Mouse (Mus musculus) limb, embryonic 15.5 days (tissue): ENCODE data around the gene Chaf1a. TPM values are rescaled to one million over a fixed set of nuclear protein-coding genes. Genes with fewer than 3 reads are reported as not detected.
A peak's percentile ranks its signal among the peaks of the same experiment; 100 is the strongest.

ENCODE experiments used
- ATAC-seq: fragments of 200-750 bp; cut with Nextera tagmentation; 2 replicates; pipeline ENCODE4 v1.8.0; 2017; ENCODE audit warnings: low read depth, moderate TSS enrichment; ENCODE audit not compliant: insufficient number of reproducible peaks, low FRiP score, low TSS enrichment
- H3K27ac ChIP-seq: fragments of 300-500 bp; sonication (generic); 2 replicates; pipeline ENCODE4 v1.5.1; 2015; ENCODE audit warnings: moderate library complexity, mild to moderate bottlenecking, inconsistent platforms
- H3K27me3 ChIP-seq: fragments of 300-500 bp; sonication (generic); 2 replicates; pipeline ENCODE4 v1.6.1; 2015; ENCODE audit warnings: inconsistent platforms
- H3K36me3 ChIP-seq: fragments of 300-500 bp; sonication (generic); 2 replicates; pipeline ENCODE4 v1.6.1; 2015; ENCODE audit warnings: inconsistent platforms
- H3K4me1 ChIP-seq: fragments of 300-500 bp; sonication (generic); 2 replicates; pipeline ENCODE4 v1.6.1; 2015; ENCODE audit warnings: inconsistent platforms
- H3K4me2 ChIP-seq: fragments of 300-500 bp; sonication (generic); 2 replicates; pipeline ENCODE4 v1.6.1; 2015; ENCODE audit warnings: mild to moderate bottlenecking, inconsistent platforms
- H3K4me3 ChIP-seq: fragments of 300-500 bp; sonication (generic); 2 replicates; pipeline ENCODE4 v1.5.1; 2015; ENCODE audit warnings: mild to moderate bottlenecking, inconsistent platforms
- H3K9ac ChIP-seq: fragments of 300-500 bp; sonication (generic); 2 replicates; pipeline ENCODE4 v1.6.1; 2015; ENCODE audit warnings: inconsistent platforms
- H3K9me3 ChIP-seq: fragments of 300-500 bp; sonication (generic); 2 replicates; pipeline ENCODE4 v1.6.1; 2016; ENCODE audit warnings: inconsistent platforms
- WGBS: fragments of 180-500 bp; shearing (Covaris S2); methylation state at CpG from one replicate; pipeline ENCODE4 v1.1.7; 2015; 5-methylcytosine and 5-hydroxymethylcytosine counted together
- polyA plus RNA-seq: library from polyadenylated mRNA; unstranded; fragments of >200 nt; fragmentation: Nextera tagmentation; extraction: Ambion mirVana; gene quantifications from 2 replicates; pipeline ENCODE4 v1.2.1, GENCODE M21; 2015

Gene Chaf1a
- polyA plus RNA-seq = 19.1 and 21.4 TPM in 2 replicates

DNA sequence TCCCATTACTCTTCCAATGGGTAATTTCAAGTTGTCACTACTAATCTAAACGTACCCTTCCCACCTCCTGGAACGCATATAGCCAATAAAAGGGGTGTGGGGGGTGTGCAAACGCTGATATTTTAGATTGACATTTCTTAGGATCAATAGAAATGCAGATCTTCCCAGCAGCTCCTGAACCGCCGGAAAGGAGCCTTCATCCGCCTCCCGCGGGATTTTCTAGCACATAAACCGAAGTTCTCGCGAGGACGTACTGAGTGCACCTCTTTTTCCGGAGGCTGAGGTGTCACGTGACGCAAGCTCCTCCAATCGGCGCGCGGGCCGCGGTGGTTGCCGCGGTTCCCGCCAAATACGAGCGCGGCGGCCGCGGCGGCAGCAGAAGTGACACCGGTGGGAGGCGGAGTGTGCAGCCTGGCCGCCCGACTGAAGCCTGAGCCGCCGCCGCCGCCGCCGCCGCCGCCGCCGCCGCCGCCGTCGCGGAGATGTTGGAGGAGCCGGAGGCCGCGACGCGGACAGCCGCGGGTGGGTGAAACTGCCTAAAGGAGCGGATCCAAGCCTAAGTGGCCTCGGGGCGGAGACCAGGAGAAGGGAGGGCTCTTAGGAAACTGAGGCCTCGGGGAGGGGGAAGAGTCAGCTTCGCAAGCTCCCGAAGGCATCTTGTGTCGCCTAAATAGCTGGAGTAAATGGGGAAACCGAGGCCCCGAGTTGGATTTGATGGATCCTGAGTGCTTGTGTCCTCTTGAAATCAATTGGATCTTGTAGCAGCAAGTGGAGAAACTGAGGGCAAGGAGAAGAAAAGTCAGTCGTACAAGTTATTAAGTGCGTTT, at the start of gene Chaf1a:
Gene Chaf1a (plus strand): TSS at position 410 of the 827 bp plus-strand sequence.
- H3K9ac ChIP-seq = peak within 1 kb of the TSS; percentile 84
- WGBS = under 1% methylated on average over 68 of the region's 68 CpGs

DNA sequence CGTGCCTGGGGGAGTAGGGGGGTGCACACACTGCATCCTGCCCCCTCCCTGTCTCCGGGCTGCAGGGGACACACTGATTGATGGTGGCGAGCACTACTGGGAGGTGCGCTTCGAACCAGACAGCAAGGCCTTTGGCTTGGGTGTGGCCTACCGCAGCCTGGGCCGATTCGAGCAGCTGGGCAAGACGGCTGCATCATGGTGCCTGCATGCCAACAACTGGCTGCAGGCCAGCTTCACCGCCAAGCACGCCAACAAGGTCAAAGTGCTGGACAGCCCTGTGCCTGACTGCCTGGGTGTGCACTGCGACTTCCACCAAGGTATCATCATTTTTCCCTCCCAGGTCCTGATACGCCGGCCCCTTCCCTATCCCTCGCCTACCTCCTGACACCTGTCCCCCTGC, 44.2 kb upstream of the Chaf1a start:
- Histone ChIP-seq H3K9me3 (no peaks in the 10 kb centered on the region), H3K4me3 (no peak overlapping the region), H3K4me2 (no peak overlapping the region), H3K27me3 (peaks cover 10% of the 10 kb centered on the region), H3K27ac (no peak overlapping the region), H3K9ac (no peak overlapping the region), H3K4me1 (no peaks in the 10 kb centered on the region), H3K36me3 (peaks cover 9% of the 10 kb centered on the region; the same call in 1 of the 2 replicates)
- ATAC-seq = no peak
- WGBS = 74% methylated on average over 15 of the region's 15 CpGs

More for the DNA sequence above, at the start of gene Chaf1a:
- peak within 1 kb of the TSS; percentile 88 for H3K27ac ChIP-seq
- no peaks in the 10 kb centered on the region for H3K9me3 ChIP-seq
- peak within 1 kb of the TSS; percentile 87 for H3K4me3 ChIP-seq
- no peaks in the 10 kb centered on the region for H3K27me3 ChIP-seq
- peaks cover 22% of the 10 kb centered on the region for H3K4me1 ChIP-seq
- peak; percentile 83 for ATAC-seq
- peak within 1 kb of the TSS; percentile 74 for H3K4me2 ChIP-seq
- peaks cover 19% of the 10 kb centered on the region for H3K36me3 ChIP-seq

DNA sequence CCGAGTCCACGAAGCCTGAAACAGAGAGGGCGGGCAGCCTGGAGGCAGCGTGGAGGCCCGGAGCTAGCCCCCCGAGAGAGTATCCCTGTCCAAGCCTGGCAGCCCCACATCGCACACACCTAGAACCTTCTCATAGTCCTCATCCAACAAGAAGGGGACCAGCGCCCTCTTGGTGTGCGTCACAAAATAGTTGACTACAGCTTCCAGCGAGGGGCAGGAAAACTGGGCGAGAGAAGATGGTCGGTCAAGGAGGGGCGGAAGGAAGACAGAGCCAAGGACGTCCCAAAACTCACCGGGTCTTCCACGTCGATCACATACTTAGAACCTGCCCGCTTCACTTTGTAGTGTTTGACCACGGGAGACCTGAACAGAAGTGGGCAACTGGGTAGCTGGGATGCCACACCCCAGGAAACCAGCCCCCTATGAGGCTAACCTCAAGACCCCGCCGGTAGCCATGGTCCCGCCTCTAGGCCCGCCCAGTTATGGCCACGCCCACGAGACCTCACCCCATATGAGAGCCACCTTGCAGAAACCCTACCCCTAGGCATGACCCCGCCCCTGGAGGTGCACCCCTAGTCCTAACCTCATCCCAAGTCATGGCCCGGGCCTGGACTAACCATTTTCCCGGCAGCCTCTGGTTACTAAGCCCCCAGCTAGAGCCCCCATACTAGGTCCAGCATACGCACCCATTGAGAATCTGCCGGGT, 40.3 kb upstream of the Chaf1a start:
- Histone ChIP-seq H3K27me3 (peaks cover 10% of the 10 kb centered on the region), H3K4me3 (no peak overlapping the region), H3K9ac (no peak overlapping the region)

DNA sequence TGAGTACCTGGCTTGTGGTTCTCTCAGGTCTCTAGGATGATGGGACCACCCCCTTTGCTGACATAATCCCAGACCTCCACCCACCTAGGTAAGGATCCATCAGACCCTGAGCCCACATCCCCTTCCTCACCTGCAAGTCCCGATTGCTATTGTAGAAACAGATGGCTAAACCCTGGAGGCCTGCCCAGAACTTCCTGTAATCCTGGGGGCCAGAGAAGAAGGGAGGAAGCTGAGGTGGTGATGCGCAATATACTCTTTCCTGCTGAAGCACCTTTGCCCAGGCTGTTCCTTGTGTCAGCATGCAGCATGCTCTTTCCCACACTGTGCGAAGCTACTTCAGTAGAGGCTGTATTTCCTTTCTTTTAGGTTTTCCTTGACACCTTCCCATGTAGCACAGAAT, 37.2 kb upstream of the Chaf1a start:
- H3K36me3 ChIP-seq = no peaks in the 10 kb centered on the region
- no peak overlapping the region for H3K27ac ChIP-seq
- H3K4me3 ChIP-seq = no peak overlapping the region
- H3K9ac ChIP-seq = no peak overlapping the region
- WGBS = 79% methylated on average over 3 of the region's 3 CpGs
- no peak for ATAC-seq
- H3K4me1 ChIP-seq = peaks cover 11% of the 10 kb centered on the region
- no peak overlapping the region for H3K4me2 ChIP-seq
- peaks cover 10% of the 10 kb centered on the region for H3K27me3 ChIP-seq
- no peaks in the 10 kb centered on the region for H3K9me3 ChIP-seq

More for the DNA sequence above, 40.3 kb upstream of the Chaf1a start:
- no peak for ATAC-seq
- no peaks in the 10 kb centered on the region for H3K4me1 ChIP-seq
- no peak overlapping the region for H3K27ac ChIP-seq
- WGBS = 13% methylated on average over 30 of the region's 30 CpGs
- H3K4me2 ChIP-seq = peak overlapping the region; percentile 12; the same call in 1 of the 2 replicates
- H3K36me3 ChIP-seq = peaks cover 9% of the 10 kb centered on the region; the same call in 1 of the 2 replicates
- H3K9me3 ChIP-seq = no peaks in the 10 kb centered on the region

DNA sequence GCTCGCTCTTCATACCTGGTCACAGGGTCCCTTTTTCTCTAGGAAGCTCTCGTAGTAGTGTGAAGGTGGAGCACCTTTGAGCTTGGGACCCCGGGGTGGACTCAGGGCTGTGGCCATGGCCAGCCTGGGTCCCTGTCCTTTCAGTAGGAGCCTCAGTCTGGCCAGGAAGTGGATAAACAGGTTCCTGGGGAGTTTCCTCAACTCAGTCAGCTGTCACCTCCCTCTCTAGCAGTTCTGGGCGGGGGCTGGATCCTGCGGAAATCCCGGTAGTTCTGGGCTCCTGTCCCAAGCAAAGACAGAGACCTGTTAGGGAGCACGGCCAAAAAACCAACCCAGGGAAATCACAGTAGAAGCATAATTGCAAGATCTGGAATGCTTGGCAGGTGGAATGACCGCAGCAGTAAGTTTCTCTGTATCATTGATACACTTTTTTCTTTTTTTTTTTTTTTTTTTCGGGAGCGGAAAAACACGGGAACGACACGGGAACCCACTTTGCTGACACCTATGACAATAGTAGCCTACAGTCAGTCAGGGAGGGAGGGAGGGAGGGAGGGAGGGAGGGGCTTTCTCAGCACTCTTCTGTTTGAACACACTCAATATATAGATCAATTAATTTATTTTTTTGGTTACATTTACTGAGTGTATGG, 34.7 kb upstream of the Chaf1a start, which contains the start of the genes Stap2 and Mpnd:
Gene Stap2 (minus strand): TSS at position 170 of the 647 bp plus-strand sequence.
Gene Mpnd (plus strand): TSS at position 297 of the 647 bp plus-strand sequence.
- no peaks in the 10 kb centered on the region for H3K36me3 ChIP-seq
- WGBS = 30% methylated on average over 9 of the region's 13 CpGs
- H3K4me1 ChIP-seq = peaks cover 22% of the 10 kb centered on the region
- peak within 1 kb of the TSS; percentile 32 for H3K4me2 ChIP-seq
- H3K4me3 ChIP-seq = peak within 1 kb of the TSS; percentile 29
- peaks cover 3% of the 10 kb centered on the region for H3K27me3 ChIP-seq
- H3K9me3 ChIP-seq = no peaks in the 10 kb centered on the region
- ATAC-seq = no peak
- H3K9ac ChIP-seq = no peak within 1 kb of the TSS
- H3K27ac ChIP-seq = no peak within 1 kb of the TSS

DNA sequence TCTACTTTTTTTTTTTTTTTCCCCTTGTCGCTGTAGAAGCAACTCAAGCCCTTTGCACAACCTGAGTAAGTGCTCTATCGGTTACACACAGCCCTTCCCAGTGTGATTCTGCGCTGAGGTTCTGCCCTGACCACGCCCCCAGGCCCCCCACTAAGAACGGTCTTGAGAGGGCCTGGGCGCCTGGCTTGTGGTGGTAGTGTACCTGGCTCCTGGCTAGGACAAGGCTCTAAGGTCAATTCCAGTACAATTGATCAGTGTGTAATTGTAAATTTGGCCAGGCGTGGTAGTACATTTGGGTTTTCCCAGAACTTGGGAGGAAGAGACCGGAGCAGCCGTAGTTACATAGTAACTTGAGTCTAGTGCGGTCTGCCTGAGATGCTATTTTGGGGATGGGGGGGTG, 33.3 kb upstream of the Chaf1a start:
- Histone ChIP-seq H3K36me3 (peaks cover 7% of the 10 kb centered on the region), H3K4me3 (no peak overlapping the region), H3K9ac (no peak overlapping the region), H3K9me3 (no peaks in the 10 kb centered on the region), H3K4me1 (peaks cover 26% of the 10 kb centered on the region), H3K27me3 (no peaks in the 10 kb centered on the region), H3K27ac (no peak overlapping the region), H3K4me2 (no peak overlapping the region)
- no peak for ATAC-seq
- WGBS = 54% methylated on average over 10 of the region's 10 CpGs

DNA sequence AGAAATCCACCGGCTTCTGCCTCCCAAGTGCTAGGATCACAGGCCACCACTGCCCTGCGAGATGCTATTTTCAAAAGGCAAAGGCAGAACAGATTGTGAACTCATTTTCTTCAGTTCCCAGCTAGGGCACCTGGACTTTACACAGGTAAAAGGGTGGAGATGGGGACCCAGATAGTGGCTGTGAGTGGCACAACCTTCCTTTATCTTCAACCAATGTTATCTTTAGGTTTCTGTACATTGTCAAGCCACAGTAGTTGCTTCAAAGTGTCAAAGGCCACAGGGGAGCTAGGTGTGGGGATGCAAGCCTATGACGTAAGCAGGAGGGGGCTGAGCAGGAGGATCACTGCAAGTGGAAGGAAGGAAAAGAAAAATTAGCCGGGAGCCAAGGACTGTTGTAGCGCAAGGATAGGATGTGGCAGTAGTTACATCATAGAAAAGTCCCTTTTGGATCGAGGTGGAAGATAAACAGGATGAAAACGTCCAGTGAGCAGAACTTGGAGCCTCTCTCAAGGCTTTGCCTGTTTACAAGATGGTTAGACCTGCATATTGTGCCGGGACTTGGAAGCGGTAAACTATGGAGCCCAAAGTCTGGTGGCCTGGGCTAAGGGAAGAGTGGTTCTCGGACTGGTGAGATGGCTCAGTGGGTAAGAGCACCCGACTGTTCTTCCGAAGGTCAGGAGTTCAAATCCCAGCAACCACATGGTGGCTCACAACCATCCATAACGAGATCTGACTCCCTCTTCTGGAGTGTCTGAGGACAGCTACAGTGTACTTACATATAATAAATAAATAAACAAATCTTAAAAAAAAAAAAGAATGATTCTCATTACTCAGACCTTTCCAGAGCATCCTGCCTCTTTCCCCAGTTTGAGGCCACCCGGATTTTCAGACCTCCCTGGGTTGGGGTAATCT, 32.5 kb upstream of the Chaf1a start:
- peak; percentile 3; the same call in 1 of the 2 replicates for ATAC-seq
- no peaks in the 10 kb centered on the region for H3K9me3 ChIP-seq

DNA sequence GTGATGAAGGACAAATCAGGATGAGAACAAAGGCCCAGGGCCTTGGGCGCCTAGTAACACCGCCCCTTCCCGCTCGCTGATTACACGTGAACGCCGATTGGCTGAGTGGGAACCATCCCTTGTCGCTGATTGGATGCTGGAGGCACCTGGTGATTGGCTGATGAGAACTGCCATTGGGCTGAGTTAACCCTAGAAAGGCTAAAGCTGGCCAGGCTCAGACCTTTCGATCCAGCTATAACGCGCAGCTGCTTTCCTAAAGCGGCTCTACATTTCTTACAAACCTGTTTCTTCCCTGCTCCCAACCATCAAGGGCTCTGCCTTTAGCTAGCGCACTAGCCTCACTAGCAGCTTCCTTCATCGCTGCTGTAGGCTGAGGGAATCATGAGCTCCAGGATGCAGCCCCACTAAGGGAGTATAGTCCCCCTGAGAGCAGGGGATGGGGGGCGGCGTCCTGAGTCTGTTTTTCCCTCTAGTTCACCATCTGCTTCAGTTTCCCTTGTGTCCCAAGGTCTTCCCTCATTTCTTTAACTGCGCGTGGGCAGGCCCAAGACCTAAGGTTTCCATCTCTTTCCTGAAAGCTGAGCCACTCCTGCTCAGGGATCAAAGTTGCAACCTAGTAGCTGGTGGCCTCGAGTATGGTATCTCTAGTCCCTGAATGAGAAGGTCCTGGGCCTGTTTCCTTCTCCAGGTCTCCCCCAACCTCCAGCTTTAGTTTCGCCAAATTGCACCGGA, 31.7 kb upstream of the Chaf1a start:
- Histone ChIP-seq H3K9me3 (no peaks in the 10 kb centered on the region), H3K36me3 (peaks cover 19% of the 10 kb centered on the region), H3K9ac (peak overlapping the region; percentile 51; the same call in 1 of the 2 replicates), H3K27ac (peak overlapping the region; percentile 92), H3K27me3 (no peaks in the 10 kb centered on the region), H3K4me1 (peaks cover 26% of the 10 kb centered on the region), H3K4me3 (peak overlapping the region; percentile 91), H3K4me2 (peak overlapping the region; percentile 98)
- WGBS = under 1% methylated on average over 21 of the region's 21 CpGs
- peak; percentile 90 for ATAC-seq

More for the DNA sequence above, 32.5 kb upstream of the Chaf1a start:
- peak overlapping the region; percentile 92 for H3K27ac ChIP-seq
- H3K9ac ChIP-seq = no peak overlapping the region
- H3K27me3 ChIP-seq = no peaks in the 10 kb centered on the region
- H3K4me2 ChIP-seq = peak overlapping the region; percentile 98
- H3K4me1 ChIP-seq = peaks cover 26% of the 10 kb centered on the region
- 26% methylated on average over 13 of the region's 14 CpGs for WGBS
- H3K36me3 ChIP-seq = peaks cover 13% of the 10 kb centered on the region
- peak overlapping the region; percentile 91 for H3K4me3 ChIP-seq

DNA sequence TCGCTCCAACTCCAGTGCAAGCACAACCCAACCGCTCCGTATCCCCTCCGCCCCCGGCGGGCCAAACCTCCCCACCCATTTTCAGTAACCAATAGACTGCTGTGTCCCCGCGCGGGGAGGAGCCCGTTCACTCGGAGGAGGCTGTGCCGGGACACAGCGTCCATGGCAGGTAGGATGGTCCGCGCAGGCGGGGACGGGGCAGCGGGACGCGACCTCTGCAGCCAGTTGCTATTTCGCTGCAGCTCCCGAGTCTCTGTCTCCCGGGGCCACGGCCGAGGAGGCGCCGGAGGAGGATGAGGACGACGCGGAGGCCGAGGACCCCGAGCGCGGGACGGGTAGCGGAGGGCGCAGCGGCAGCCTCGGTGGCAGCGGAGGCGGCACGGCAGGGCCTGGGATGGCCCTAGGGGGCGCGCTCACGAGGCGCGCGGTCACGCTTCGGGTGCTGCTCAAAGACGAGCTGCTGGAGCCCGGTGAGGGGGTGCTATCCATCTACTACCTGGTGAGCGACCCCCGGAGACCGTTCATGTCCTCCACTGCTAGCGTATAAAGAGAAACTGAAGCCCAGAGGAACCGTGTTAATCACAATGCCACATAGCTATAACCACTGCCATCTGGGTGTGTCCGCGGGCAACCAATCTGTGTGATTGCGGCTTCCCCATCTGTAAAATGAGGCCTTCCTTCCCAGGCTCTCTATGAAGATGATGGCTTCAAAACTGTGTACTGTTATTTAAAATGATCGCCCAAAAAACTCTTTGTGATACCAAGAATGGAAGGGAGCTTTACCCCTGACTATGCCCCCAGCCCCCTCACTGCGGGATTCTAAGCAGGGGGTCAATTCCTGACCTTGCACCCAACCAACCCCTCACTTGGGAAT, 30.9 kb upstream of the Chaf1a start:
- WGBS = 1% methylated on average over 62 of the region's 62 CpGs
- ATAC-seq = peak; percentile 89
- H3K27me3 ChIP-seq = no peaks in the 10 kb centered on the region

DNA sequence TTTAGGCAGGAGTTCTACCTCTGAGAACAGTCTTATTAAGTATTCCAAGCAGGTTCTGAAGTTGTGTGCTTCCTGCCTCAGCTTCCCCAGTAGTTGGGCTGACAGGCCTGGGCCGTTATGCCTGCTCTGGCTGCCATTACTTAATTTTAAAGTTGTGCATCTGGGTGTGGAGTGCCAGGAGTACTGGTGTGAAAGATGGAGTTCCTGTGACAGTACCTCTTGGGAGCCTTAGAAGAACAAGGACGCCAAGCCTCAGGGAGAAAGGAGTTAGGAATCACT, 30.3 kb upstream of the Chaf1a start:
- peak overlapping the region; percentile 92; the same call in 1 of the 2 replicates for H3K27ac ChIP-seq
- H3K9ac ChIP-seq = peak overlapping the region; percentile 82; the same call in 1 of the 2 replicates
- peaks cover 26% of the 10 kb centered on the region for H3K36me3 ChIP-seq
- WGBS = 31% methylated on average over 2 of the region's 2 CpGs
- peak overlapping the region; percentile 98 for H3K4me2 ChIP-seq
- H3K4me3 ChIP-seq = peak overlapping the region; percentile 91
- H3K9me3 ChIP-seq = no peaks in the 10 kb centered on the region
- no peaks in the 10 kb centered on the region for H3K27me3 ChIP-seq
- no peak for ATAC-seq
- H3K4me1 ChIP-seq = peaks cover 26% of the 10 kb centered on the region

More for the DNA sequence above, 30.9 kb upstream of the Chaf1a start:
- no peaks in the 10 kb centered on the region for H3K9me3 ChIP-seq
- H3K4me3 ChIP-seq = peak overlapping the region; percentile 91
- peak overlapping the region; percentile 98 for H3K4me2 ChIP-seq
- peaks cover 26% of the 10 kb centered on the region for H3K4me1 ChIP-seq
- H3K27ac ChIP-seq = peak overlapping the region; percentile 92
- peak overlapping the region; percentile 82 for H3K9ac ChIP-seq
- peaks cover 23% of the 10 kb centered on the region for H3K36me3 ChIP-seq
